Mouse (Mus musculus): ENCODE data around the gene Ubd. TPM values are rescaled to one million over a fixed set of nuclear protein-coding genes. Genes with fewer than 3 reads are reported as not detected.
A peak's percentile ranks its signal among the peaks of the same experiment; 100 is the strongest.

The Ubd gene
- polyA plus RNA-seq, 2 experiments = not detected

DNA sequence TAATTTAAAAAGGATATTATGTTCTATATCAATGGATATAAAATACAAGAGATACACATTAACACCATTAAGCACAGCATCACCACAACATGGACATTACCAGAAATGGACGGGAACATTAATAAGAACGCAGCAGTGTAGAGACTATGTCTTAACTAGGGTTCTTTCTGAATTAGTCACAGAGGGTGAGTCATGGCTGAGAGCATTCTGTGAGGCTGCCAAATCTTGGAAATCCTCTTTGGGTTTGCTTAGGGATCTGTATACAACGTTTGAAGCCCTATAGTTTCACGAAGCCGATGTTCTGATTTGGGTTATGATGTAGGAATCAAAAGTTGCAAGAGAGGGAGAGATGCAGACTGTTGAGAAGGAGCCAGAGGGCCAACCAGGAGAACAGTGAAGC, 1.1 kb downstream of the Ubd start:
- H3K9ac ChIP-seq (replicated peaks) = no peak overlapping the region
- ATAC-seq (ENCODE audit: insufficient read depth) (no peak), DNase-seq (ENCODE audit: low read depth in 3 of 3, low spot score in 3 of 3) (no peak)
- no peaks in the 10 kb centered on the region for H3K9me3 ChIP-seq (ENCODE audit: control insufficient read depth, low read length)
- TF ChIP-seq CTCF (IDR thresholded peaks at IDR 0.05; ENCODE audit: low read depth) (no peak), EP300 (IDR thresholded peaks at IDR 0.05; ENCODE audit: low read depth) (no peak)
- H3K4me3 ChIP-seq (ENCODE audit: insufficient read depth in 1 of 2, low read depth in 2 of 2, low read length in 2 of 2) = no peak overlapping the region
- WGBS (ENCODE audit: insufficient replicate concordance) = 61% methylated on average over 5 of the region's 5 CpGs
- no peak overlapping the region for H3K27ac ChIP-seq
- no peaks in the 10 kb centered on the region for H3K4me1 ChIP-seq (replicated peaks; ENCODE audit: control insufficient read depth in 2 of 2, insufficient read depth in 2 of 2, low read length in 1 of 2)
- no peaks in the 10 kb centered on the region for H3K36me3 ChIP-seq (replicated peaks; ENCODE audit: control insufficient read depth, insufficient read depth, low read depth)
- H3K4me2 ChIP-seq (ENCODE audit: low read depth) = no peak overlapping the region
- peaks cover 22% of the 10 kb centered on the region for H3K27me3 ChIP-seq (ENCODE audit: control insufficient read depth, insufficient read depth, low read length)

DNA sequence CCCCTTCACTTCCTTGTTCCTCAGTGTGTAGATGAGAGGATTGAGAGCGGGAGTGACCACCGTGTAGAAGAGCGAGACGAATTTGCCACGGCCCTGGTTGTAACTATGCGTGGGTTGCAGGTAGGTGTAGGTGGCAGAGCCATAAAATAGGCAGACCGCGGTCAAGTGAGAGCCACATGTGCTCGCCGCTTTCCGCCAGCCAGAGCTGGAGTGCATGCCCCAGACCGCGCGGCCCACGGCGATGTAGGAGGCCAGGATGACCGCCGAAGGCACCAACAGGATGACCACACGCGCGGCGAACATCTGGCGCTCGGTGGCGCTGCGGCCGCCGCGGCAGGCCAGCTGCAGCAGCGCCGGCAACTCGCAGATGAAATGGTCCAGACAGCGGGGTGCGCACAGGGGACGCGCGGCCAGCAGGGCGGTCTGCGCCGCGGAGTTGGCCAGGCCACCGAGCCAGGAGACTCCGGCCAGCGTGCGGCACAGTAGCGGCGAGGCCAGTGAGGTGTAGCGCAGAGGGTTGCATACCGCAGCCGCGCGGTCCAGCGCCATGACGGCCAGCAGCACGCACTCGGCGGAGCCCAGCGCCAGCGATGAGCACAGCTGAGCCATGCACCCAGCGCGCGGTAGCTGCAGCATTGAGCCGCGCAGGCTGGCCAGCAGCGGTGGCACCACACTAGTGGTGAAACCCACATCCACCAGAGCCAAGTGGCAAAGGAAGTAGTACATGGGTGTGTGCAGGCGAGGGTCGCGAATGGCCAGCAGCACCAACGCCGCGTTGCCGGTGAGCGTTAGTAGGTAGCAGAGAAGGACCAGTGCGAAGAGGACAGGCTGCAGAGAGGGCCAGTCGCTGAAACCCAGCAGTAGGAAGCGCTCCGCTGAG, 3.4 kb downstream of the Ubd start:
- ATAC-seq (ENCODE audit: insufficient read depth) (no peak), DNase-seq (ENCODE audit: low read depth in 3 of 3, low spot score in 3 of 3) (no peak)
- 0 out of 4 replicates have a peak overlapping the region, but pooled peaks have one; percentile 0 to 1 for H3K4me3 ChIP-seq (ENCODE audit: insufficient read depth in 1 of 2, low read depth in 2 of 2, low read length in 2 of 2)
- no peak overlapping the region for H3K27ac ChIP-seq
- peak overlapping the region; percentile 21; the same call in 1 of the 2 replicates for H3K4me2 ChIP-seq (ENCODE audit: low read depth)
- TF ChIP-seq CTCF (IDR thresholded peaks at IDR 0.05; ENCODE audit: low read depth) = no peak
- no peak for TF ChIP-seq EP300 (IDR thresholded peaks at IDR 0.05; ENCODE audit: low read depth)
- H3K9ac ChIP-seq (replicated peaks) = no peak overlapping the region
- H3K9me3 ChIP-seq (ENCODE audit: control insufficient read depth, low read length) = no peaks in the 10 kb centered on the region
- peaks cover 22% of the 10 kb centered on the region for H3K27me3 ChIP-seq (ENCODE audit: control insufficient read depth, insufficient read depth, low read length)
- H3K4me1 ChIP-seq (replicated peaks; ENCODE audit: control insufficient read depth in 2 of 2, insufficient read depth in 2 of 2, low read length in 1 of 2) = no peaks in the 10 kb centered on the region
- no peaks in the 10 kb centered on the region for H3K36me3 ChIP-seq (replicated peaks; ENCODE audit: control insufficient read depth, insufficient read depth, low read depth)
- 2% methylated on average over 77 of the region's 77 CpGs for WGBS (ENCODE audit: insufficient replicate concordance)

DNA sequence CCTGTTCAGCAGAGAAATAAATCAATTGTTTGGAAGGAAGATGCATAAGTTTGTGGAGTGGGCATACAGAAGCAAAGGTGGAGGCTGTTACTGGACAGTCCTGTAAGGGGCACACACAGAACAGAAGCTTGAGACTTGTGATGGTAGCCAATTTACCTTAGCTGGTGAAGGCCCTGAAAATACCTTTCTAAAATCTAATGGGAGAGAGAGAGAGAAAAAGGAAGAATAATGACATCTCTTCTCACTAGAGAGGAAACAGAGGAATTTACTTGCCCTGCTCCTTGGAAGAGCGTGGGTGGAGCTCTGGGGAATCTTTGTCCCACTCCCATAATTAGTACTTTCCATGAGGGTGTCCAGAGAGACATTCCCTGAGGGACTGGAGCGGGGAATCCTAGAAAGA, 7.2 kb downstream of the Ubd start, which contains the start of gene Olfr94:
Olfr94 (minus strand) TSS at position 101 of the 400 bp plus-strand sequence.
- no peaks in the 10 kb centered on the region for H3K9me3 ChIP-seq (ENCODE audit: control insufficient read depth, low read length)
- no peak within 1 kb of the TSS for H3K4me3 ChIP-seq (ENCODE audit: insufficient read depth in 1 of 2, low read depth in 2 of 2, low read length in 2 of 2)
- WGBS (ENCODE audit: insufficient replicate concordance) = 49% methylated on average over 2 of the region's 2 CpGs
- H3K4me2 ChIP-seq (ENCODE audit: low read depth) = no peak within 1 kb of the TSS
- TF ChIP-seq EP300 (IDR thresholded peaks at IDR 0.05; ENCODE audit: low read depth) = no peak
- TF ChIP-seq CTCF (IDR thresholded peaks at IDR 0.05; ENCODE audit: low read depth) = no peak
- H3K27me3 ChIP-seq (ENCODE audit: control insufficient read depth, insufficient read depth, low read length) = peaks cover 22% of the 10 kb centered on the region
- H3K9ac ChIP-seq (replicated peaks) = no peak within 1 kb of the TSS
- no peak for ATAC-seq (ENCODE audit: insufficient read depth)
- H3K36me3 ChIP-seq (replicated peaks; ENCODE audit: control insufficient read depth, insufficient read depth, low read depth) = no peaks in the 10 kb centered on the region
- H3K4me1 ChIP-seq (replicated peaks; ENCODE audit: control insufficient read depth in 2 of 2, insufficient read depth in 2 of 2, low read length in 1 of 2) = no peaks in the 10 kb centered on the region
- H3K27ac ChIP-seq = no peak within 1 kb of the TSS
- DNase-seq (ENCODE audit: low read depth in 3 of 3, low spot score in 3 of 3) = no peak

DNA sequence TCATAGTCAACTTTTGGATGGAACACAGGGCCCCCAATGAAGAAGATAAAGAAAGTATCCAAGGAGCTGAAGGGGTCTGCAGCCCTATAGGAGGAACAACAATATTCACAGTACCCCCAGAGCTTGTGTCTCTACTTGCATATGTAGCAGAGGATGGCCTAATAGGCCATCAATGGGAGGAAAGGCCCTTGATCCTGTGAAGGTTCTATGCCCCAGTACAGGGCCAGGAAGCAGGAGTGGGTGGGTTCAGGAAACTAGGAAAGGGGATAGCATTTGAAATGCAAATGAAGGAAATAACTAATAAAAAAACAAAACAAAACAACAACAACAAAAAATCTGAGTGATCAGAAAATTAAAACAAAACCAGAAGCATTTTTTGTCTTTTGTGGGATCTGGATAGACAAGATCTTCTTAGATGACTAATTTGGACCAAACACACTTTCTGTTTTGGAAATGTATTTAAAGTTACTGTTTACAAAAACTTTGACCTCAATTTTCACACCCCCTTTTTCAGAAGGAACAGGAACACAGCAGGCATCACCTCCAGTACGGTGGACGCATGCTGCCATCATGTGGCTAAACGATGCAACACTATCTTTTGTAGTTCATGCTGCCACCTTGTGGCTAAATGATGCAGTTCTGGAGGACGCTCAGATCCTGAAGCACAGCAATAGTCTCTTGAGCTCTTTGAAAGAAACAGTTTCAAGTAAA, 9.7 kb downstream of the Ubd start:
- no peaks in the 10 kb centered on the region for H3K36me3 ChIP-seq (replicated peaks; ENCODE audit: control insufficient read depth, insufficient read depth, low read depth)
- H3K9me3 ChIP-seq (ENCODE audit: control insufficient read depth, low read length) = no peaks in the 10 kb centered on the region
- TF ChIP-seq CTCF (IDR thresholded peaks at IDR 0.05; ENCODE audit: low read depth) (peak; percentile 95), EP300 (IDR thresholded peaks at IDR 0.05; ENCODE audit: low read depth) (no peak)
- H3K4me2 ChIP-seq (ENCODE audit: low read depth) = no peak overlapping the region
- DNase-seq (ENCODE audit: low read depth in 3 of 3, low spot score in 3 of 3) = peak; percentile 9 to 37 (median 28)
- 0% methylated on average over 4 of the region's 4 CpGs for WGBS (ENCODE audit: insufficient replicate concordance)
- H3K4me1 ChIP-seq (replicated peaks; ENCODE audit: control insufficient read depth in 2 of 2, insufficient read depth in 2 of 2, low read length in 1 of 2) = no peaks in the 10 kb centered on the region
- no peak overlapping the region for H3K27ac ChIP-seq
- no peak overlapping the region for H3K4me3 ChIP-seq (ENCODE audit: insufficient read depth in 1 of 2, low read depth in 2 of 2, low read length in 2 of 2)
- no peak overlapping the region for H3K9ac ChIP-seq (replicated peaks)
- no peaks in the 10 kb centered on the region; the same call in 1 of the 2 replicates for H3K27me3 ChIP-seq (ENCODE audit: control insufficient read depth, insufficient read depth, low read length)
- ATAC-seq (ENCODE audit: insufficient read depth) = no peak

DNA sequence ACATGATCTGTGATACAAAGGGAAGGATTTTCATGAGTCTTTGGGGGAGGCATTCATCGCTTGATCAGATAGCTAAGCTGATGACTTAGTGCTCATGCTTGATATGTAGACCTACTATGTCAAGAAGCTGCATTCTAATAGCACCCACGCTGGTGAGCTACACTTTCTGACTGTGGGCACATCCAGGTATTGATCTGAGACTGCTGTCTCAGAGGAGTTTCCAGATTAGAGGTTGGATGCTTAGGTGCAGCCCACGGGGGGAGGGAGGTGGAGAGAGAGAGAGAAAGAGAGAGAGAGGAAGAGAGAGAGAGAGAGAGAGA, 10.2 kb downstream of the Ubd start:
- H3K27me3 ChIP-seq (ENCODE audit: control insufficient read depth, insufficient read depth, low read length) = no peaks in the 10 kb centered on the region
- no peak for ATAC-seq (ENCODE audit: insufficient read depth)
- H3K36me3 ChIP-seq (replicated peaks; ENCODE audit: control insufficient read depth, insufficient read depth, low read depth) = no peaks in the 10 kb centered on the region
- no peaks in the 10 kb centered on the region for H3K9me3 ChIP-seq (ENCODE audit: control insufficient read depth, low read length)
- H3K4me3 ChIP-seq (ENCODE audit: insufficient read depth in 1 of 2, low read depth in 2 of 2, low read length in 2 of 2) = no peak overlapping the region
- no peak overlapping the region for H3K9ac ChIP-seq (replicated peaks)
- TF ChIP-seq CTCF (IDR thresholded peaks at IDR 0.05; ENCODE audit: low read depth) (no peak), EP300 (IDR thresholded peaks at IDR 0.05; ENCODE audit: low read depth) (no peak)
- WGBS (ENCODE audit: insufficient replicate concordance) = 4% methylated on average over 3 of the region's 3 CpGs
- no peak for DNase-seq (ENCODE audit: low read depth in 3 of 3, low spot score in 3 of 3)
- H3K4me2 ChIP-seq (ENCODE audit: low read depth) = no peak overlapping the region
- no peaks in the 10 kb centered on the region for H3K4me1 ChIP-seq (replicated peaks; ENCODE audit: control insufficient read depth in 2 of 2, insufficient read depth in 2 of 2, low read length in 1 of 2)
- no peak overlapping the region for H3K27ac ChIP-seq
